Mouse (Mus musculus) CD4-positive, CD25-positive, alpha-beta regulatory T cell, adult 2 months (primary cell): ENCODE data around the gene Nkx2-5.

ENCODE experiments used
- DNase-seq: peaks from one replicate; pipeline ENCODE4 v3.0.0-alpha.2; 2012; ENCODE audit warnings: low read depth, low spot score

Nkx2-5 gene

GRCm38 (mm10) chr17:26836786-26837545 lies 7.8 kb downstream of the Nkx2-5 start:
- DNase-seq, result peak; percentile 46

DNA sequence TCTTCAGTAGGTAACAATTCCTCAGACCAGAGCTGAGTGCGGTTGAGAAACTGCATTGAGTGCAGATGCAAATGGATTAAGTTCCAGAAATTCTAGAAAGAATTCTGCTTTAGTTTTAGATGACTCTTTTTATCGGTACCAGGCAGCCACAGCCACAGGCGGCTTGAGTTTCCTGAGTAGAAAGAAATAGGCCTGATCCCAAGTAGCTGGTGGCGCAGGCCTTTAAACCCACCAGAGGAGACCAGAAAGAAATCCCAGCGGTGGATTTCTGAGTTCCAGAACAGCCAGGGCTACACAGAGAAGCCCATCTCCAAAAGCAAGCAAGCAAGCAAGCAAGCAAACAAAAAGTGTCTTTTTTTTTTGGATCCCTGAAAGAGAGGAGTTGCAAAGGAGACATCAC lies 8.4 kb downstream of the Nkx2-5 start:
- DNase-seq, result no peak

DNA sequence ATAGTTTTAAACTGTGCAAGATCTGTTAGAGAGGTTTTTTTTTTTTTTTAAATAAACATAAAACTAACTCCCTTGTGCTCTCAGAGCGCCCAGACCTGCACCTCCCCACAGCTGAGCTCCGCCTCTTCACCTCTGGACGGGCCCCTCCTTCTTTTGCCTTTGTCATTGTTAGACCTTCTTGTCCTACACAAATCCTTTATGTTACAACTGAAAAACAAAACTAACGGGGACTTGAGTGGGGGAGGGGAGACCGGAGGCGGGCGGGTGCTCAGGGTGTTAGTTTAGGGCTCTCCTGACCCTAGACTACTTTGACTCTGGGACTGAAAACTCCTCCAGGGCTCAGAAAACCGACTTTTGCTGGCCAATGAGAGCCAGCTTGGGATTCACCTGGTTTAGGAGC lies 8.9 kb downstream of the Nkx2-5 start:
- no peak for DNase-seq

GRCm38 (mm10) chr17:26834966-26835755 lies 9.6 kb downstream of the Nkx2-5 start:
- no peak for DNase-seq

DNA sequence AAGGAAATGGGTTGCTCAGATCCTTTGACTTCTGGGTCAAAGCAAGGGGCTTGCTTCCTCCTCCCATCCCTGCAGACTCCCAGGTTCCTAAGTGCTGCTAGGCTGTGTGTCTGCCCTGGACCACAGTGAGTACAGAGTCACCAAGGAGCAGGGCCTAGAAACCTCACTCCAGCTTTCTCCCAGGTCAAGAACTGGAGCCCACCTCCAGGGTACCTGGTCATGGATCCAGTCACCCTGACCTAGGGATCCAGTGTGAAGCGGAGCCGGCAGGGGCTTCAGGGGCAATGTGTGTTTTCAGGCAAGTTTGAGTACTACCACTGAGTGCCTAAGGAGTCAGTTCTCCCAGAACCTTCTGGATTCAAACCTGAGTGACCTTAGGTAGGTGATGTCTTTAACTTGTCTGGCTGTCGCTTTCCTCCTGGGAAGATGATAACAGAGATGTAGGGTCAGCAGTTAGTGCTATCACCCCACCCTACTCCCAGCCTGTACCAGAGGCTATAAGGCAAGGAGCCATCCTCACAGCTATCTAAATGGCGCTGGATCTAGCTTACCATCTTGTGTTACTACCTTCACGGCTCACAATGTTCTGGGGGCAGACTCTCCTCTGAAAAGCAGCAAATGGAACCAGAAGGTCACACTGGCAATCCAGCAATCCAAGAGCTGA lies 10.4 kb downstream of the Nkx2-5 start:
- DNase-seq, result no peak

- DNase-seq, result no peak
Measured at GRCm38 (mm10) chr17:26833806-26834205, 11.0 kb downstream of the Nkx2-5 start.

- DNase-seq, result no peak
Measured at GRCm38 (mm10) chr17:26826131-26826530, 18.7 kb downstream of the Nkx2-5 start.

DNA sequence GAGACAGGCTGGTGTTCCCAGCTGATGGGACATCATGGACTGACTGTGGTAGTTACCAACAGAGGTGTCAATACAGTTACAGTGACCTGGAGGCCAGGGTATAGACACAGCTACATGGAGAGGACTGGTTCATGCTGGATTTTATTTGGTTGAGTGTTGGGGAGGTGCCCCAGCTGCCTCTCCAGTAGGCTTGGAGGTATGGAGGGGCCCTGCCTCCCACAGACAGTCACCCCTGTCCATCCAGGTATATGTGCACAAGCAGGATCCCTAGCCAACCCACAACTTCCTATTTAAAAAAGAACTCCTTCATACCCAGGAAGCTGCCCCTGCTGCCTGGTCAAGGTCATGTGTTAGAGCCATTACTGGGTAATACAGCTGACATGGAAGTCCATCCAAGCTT lies 27.0 kb downstream of the Nkx2-5 start:
- DNase-seq, result no peak

GRCm38 (mm10) chr17:26816810-26817209 lies 28.0 kb downstream of the Nkx2-5 start:
- no peak for DNase-seq

DNA sequence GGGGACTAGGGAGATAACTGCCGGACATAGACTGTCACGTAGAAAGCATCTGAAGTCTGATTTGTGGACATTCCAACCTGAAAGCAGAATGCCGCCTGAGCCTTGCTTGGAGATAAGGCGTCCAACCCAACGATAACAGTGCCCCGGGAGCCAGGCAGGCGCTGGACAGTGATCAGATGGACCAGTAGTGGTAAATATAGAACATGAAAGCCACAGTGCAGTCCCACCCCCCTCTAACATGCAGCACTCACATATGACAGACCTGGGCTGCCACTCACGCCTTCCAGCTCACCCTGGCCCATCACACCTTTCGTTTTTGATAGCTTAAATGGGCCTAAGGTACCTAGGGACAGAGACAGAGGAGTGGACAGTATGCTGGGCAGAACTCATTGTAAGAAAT lies 31.3 kb downstream of the Nkx2-5 start:
- no peak for DNase-seq

- no peak for DNase-seq
Measured at GRCm38 (mm10) chr17:26812607-26813006, 32.2 kb downstream of the Nkx2-5 start.

GRCm38 (mm10) chr17:26802886-26803285 lies 41.9 kb downstream of the Nkx2-5 start:
- DNase-seq, result no peak

- no peak for DNase-seq
Measured at GRCm38 (mm10) chr17:26797379-26798128, 47.3 kb downstream of the Nkx2-5 start.

- DNase-seq, result no peak
Measured at GRCm38 (mm10) chr17:26795386-26795785, 49.4 kb downstream of the Nkx2-5 start.

GRCm38 (mm10) chr17:26794744-26795143 lies 50.1 kb downstream of the Nkx2-5 start:
- peak; percentile 72 for DNase-seq

DNA sequence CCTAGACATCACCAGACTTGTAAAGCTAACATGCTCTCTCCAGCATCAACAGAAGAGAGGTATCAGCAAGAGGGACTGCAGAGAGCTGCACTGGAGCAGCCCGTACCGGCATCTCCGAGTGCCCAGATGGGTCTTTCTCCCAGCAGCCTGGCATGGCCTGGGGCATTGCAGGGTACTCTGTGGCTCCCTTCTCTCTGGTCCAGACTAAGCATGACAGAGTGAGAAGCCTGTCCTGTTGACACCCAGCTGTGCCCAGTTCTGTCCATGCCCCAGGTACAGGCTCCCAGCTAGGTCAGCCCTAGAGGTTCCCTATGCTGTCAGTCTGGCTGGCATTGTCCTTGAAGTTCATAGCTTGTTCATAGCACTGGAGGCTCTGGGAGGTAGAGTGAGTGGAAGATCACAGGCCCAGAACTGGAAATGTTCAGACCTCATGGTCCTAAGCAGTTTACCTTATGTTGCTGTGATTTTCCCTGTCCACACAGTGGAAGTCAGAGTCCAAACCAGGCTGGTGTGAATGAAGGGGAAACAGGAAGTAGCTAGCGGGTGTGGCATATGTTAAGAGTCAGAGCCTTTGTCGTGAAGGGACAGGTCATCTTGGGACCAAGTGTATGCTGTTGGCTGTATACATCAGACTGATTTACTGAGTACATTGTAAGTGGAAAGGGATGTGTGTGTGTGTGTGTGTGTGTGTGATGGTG lies 51.6 kb downstream of the Nkx2-5 start:
- DNase-seq, result no peak

GRCm38 (mm10) chr17:26792096-26792495 lies 52.7 kb downstream of the Nkx2-5 start:
- DNase-seq, result no peak

DNA sequence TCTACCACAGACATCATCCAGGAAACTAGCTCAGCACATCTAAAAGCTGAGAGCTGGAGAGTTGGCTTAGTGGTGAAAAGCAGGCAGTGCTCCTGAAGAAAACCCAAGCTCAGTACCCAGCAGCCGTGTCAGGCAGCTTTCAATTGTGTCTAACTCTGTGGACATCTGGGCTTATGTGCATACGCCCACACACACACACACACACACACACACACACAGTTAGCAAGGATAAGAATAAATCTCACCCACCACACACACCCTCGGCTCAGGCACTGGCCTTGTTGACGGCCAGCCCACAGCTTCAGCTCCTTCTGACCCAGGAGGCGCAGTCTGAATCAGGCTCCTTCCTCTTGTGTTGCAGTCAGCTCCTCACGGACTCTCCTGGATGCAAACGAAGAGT lies 53.2 kb downstream of the Nkx2-5 start:
- no peak for DNase-seq

DNA sequence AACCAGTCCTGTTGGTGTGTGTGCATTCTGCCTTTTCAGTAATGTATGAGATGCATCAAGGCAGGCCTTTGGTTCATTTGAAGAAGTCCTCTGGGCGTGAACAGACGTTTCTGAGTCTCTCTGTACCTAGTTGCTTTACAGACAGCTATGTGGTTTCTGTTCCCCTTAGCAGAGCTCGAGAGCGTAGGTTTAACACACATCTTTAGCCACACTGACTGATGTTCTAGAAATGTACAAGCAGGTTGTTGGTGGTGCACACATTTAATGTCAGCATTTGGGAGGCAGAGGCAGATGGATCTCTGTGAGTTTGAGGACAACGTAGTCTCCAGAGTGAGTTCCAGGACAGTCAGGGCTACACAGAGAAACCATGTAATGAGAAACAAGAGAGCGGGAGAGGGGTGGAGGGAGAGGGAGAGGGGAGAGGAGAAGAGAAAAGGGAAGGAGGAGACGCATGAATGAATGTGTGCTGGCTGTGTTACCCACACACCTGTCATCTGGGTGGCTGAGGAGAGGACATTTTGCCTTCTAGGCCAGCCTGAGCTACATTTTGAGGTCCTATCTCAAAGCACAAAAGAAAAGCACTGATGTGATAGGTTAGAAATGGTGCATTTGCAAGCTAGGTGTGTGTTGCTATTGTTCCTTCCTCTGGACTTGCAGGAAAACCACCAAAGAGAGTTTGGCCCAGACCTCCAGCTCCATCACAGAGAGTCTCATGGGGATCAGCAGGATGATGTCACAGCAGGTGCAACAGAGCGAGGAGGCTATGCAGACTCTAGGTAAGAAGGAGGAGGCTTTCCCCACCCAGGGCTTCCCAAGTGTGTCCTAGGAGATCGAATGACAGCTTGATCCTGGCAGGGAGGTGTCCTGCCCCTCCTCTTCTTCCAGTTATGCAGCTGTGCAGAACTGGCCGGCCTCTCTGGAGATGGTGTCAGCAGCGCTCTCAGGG lies 54.3 kb downstream of the Nkx2-5 start:
- DNase-seq, result no peak
